Mouse (Mus musculus) monocyte, adult 59 days (primary cell): Measurements from ENCODE around the gene Nrp1. TPM values are rescaled to one million over a fixed set of nuclear protein-coding genes. Genes with fewer than 3 reads are reported as not detected.

Experiments
- total RNA-seq, 2 experiments: library from RNA; stranded (reverse); gene quantifications; one replicate each; pipeline ENCODE4 v1.2.4; 2023

The Nrp1 gene
- total RNA-seq: 10 to 100 TPM; 54.7 to 55.6 TPM

DNA sequence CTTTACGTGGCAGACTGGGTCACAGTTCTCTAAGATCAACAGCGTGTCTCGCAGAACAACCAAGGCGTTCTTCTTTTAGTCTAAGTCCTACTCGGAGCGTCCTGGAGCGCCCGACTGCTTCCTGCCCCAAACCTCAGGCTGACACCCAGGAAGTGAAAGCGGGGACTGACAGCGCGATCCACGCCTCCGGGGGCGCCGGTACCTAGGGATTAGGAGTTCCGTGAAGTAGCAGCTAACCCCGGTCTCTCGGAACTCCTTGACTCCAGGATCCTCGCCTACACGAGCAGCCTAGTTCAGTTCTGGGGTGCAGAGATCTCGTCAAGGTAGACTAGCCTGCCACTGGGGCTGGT, at the start of gene Nrp1:
TSS of gene Nrp1 (plus strand) at position 199 of the 350 bp plus-strand sequence.

